Mouse (Mus musculus): ENCODE data around the gene Cfc1.

DNA sequence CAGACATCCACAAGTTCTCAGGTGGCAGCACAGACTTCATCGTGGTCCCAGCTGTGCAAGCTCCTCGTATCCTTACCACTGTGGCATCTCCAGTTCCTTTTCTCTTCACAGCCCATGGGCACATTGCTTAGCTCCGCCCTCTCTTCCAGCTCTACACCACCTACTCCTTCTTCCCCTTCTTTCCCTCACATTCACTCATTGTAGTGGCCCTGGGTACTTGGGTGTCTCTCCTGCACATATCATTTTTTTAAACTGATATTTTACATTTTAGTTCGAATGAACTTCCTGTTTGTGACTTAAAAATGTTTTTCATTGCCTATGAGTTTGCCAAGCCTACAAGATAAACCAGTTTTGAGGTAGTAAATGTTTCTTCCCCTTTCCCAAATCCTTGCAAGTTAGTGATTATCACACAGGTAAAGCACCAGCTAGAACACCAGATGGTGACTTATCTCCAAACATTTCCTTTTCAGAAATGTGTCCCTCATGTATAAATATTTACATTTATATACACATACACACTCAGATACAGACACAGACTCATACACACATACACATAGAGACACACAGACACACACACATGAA lies 29.4 kb upstream of the Cfc1 start:
- TF ChIP-seq CTCF (IDR thresholded peaks at IDR 0.05; ENCODE audit: low read depth, low read length) = no peak
- TF ChIP-seq POLR2A (IDR thresholded peaks at IDR 0.05; ENCODE audit: extremely low read depth, insufficient read depth, low read length) = no peak
